Mouse (Mus musculus): Measurements from ENCODE around the gene Spata31d1a.
"Not testable (repeated sequence)": the region's sequence is repeated elsewhere in the genome, so short reads cannot be mapped to it uniquely, and the experiment has no call there.

DNA sequence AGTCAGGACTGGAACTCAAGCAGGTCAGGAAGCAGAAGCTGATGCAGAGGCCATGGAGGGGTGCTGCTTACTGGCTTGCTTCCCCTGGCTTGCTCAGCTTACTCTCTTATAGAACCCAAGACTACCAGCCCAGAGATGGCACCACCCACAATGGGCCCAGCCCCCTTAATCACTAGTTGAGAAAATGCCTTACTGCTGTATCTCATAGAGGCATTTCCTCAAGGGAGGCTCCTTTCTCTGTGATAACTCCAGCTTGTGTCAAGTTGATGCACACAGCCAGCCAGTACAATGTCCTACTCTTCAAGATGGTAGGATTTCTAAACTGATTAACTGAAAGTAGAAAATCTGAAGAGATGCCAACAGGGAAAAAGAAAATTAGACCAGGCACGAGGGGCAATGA lies 12.0 kb upstream of the Spata31d1a start:
- not testable (repeated sequence) for TF ChIP-seq CTCF (IDR thresholded peaks at IDR 0.05; ENCODE audit: borderline replicate concordance, control insufficient read depth, extremely low read depth, insufficient read depth, low read length, poor library complexity); POLR2A (IDR thresholded peaks at IDR 0.05; ENCODE audit: control insufficient read depth, extremely low read depth, insufficient read depth, low read length, poor library complexity)
